Mouse (Mus musculus): ENCODE measurements around the gene Erf.

DNA sequence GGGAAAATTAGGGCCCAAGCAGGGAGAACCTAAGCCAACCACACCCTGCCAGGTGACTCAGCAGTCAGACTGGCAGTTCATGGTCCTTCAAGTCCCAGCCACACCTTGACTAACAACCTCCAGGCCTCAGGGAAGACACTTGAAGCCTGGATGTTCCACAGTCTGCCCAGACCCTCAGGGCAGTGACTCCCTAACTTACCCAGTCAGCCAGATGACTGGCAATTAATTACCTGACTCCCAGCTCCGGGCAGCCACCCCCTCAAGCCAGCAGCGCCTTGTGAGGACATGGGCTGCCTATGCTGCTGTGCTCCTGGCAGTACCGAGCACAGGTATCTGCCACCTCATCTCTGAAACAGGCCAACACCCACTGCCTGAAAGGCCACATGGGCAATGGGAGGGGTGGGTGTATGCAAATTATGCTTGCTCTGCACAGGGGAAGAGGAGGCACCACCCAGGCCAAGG lies 41.4 kb downstream of the Erf start:
- no peak for TF ChIP-seq GATA1 (IDR thresholded peaks at IDR 0.05; ENCODE audit: borderline replicate concordance, low read length)
- TF ChIP-seq FLI1 (IDR thresholded peaks at IDR 0.05; ENCODE audit: low read length) = no peak

Data from megakaryocyte, embryonic 14.5 days (primary cell).